Mouse (Mus musculus): Measurements from ENCODE around the gene Meltf.
A peak's percentile ranks its signal among the peaks of the same experiment; 100 is the strongest.
"Not testable (repeated sequence)": the region's sequence is repeated elsewhere in the genome, so short reads cannot be mapped to it uniquely, and the experiment has no call there.

The Meltf gene

DNA sequence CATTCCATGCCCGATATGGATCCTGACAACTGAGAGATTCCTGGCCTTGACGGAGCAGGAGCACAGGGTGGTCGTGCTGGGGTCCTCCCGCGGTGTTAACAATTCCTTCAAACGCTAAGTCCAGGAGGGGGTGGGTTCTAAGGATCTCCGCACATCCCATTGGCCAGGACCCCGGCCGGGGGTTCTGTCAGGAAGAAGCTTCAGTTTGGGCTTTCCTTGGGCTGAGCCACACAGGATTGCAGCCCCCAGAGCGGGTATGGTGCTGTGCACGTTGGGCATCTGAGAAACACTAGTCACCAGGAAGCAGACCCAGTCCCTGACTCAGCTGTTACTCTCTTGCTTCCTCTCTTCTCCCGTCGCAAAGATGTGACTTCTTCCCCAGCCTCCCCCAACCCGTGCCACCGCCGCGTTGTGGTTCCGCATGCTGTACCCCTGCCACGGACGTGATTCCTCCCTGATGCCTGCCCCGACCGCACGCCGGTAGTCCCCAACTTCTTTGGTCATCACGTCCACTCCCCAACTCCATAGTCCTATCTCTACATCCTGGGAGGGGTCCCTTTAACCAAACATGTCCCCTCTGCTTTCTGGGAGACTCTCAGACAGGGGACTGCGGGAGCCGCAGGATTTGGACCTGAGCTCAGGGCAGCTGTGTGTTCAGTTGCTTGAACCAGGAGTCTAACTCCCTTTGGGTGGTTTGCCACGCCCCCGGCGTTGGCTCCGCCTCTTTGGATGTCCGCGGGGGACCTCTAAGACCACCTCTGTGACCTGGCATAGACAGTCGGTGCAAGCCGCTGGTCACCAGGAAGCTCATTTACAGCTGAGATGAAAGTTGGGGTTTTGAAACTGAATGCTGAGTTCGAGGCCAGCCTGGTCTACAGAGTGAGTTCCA lies 56.7 kb downstream of the Meltf start:
- no peak for DNase-seq

- DNase-seq, result no peak
These were observed 58.0 kb downstream of the Meltf start for GRCm38 (mm10) chr16:31936568-31936967.

- DNase-seq, result no peak
These were observed 60.2 kb downstream of the Meltf start for GRCm38 (mm10) chr16:31938856-31939255.

DNA sequence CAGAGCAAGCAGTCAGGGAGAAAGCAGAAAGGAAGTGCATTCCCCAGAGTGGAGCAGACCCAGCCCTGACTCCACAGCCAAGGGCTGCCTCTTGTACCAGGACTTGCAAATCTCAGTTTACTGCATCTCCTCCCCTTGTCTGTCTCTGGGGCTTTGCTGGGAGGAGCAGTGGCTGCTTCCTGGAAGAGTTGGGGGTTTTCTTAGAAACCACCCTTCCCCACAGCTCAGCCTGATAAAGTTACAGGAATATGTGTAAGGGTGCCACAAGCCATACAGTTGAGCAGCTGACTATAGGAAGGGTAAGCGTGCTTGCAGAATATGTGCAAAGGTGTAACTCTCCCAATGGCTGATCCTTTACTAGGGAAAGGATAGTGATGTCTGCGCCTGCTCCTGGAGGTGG lies 62.0 kb downstream of the Meltf start:
- DNase-seq, result no peak

DNA sequence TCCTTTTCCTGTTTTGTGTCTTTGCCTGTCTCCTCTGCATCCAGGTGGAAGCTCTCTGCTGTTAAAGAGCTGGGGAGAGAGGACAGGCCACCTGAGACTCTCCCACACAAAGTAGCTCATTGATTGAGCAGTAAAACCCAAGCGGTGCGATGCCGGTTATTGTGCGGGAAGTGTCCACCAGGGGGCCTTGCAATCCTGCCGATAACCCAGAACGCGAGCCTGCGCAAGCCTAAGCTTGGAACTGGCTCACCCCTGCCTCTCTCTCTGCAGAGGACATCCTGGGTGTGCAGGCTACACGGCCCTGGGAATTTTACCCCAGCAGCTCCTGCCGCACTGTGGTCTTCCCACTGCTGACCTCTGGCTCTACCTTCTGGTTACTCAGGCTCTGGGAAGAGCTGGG lies 65.4 kb downstream of the Meltf start:
- peak; percentile 80 for DNase-seq

DNA sequence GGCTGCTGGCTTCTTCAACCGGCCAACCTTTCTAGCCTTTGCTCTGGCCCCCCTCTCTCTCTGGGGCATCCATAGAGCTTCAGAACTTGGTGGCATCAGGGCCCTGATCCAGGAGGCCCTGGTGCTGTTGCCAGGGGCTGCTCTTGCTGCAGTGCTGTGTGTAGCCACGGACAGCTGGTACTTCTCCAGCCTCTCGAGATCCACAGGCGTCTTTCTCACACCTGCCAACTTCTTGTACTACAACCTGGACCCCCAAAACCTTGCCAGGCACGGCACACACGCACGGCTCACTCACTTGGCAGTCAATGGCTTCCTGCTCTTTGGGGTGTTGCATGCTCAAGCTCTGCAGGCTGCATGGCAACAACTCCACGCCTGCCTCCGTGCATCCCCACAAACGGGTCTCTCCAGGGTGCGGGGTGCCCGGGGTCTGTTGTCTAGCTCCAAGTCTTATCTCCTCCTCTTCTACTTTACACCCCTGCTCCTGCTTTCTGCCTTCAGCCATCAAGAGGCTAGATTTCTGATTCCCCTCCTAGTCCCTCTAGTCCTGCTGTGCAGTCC lies 66.2 kb downstream of the Meltf start:
- no peak for DNase-seq

DNA sequence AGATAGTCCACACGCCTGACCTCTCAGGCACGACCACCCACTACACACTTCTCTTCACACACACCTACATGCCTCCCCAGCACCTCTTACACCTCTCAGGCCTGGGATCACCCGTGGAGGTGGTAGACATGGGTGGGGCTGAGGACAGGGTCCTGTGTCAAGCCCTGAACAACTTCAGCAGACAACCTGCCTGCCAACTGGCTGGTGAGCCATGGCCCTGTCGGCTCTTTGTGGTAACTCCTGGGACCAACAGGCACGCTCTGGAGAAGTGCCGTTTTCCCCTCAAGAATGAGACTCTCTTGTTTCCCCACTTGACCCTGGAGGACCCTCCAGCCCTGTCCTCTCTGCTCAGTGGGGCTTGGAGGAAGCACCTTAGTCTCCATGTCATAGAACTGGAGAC lies 66.8 kb downstream of the Meltf start:
- no peak for DNase-seq

- DNase-seq, result not testable (repeated sequence)
These were observed 67.4 kb downstream of the Meltf start for GRCm38 (mm10) chr16:31945986-31946385.

DNA sequence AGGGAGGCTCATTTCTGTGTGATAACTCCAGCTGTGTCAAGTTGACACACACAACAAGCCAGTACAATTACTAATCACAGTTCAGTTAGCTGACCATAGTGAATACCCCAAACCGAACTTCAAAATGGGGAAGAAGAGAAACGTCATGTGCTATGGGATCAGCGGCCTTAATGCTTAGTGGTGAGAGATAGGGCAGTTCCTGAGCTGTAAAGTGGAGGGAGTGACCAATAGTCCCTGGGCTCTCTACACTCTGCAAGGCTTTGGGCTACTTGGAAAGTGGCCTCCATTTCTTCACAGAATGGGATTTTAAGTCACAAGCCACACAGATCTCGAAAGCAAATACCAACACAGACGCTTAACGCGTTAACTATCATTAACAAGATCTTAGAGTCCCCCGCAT lies 68.7 kb downstream of the Meltf start:
- no peak for DNase-seq

- no peak for DNase-seq
These were observed 69.3 kb downstream of the Meltf start for GRCm38 (mm10) chr16:31947901-31948316.

DNA sequence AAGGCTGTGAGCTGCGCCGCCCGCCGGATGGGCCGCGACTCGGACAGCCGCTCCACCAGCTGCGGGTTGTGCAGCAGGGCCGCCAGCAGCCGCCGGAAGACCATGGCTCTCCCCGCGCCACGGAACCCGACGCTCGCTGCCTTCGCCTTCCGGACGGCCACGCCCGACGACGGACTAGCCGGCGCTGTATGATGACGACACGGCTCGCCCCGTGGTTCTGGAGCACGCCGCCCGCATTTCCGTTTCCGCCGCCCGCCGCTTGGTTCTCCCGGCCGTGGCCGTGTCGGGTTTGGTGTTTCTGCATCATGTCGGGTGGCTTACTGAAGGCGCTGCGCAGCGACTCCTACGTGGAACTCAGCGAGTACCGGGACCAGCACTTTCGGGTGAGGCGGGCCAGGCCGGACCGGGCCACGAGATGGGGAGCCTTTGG lies 69.8 kb downstream of the Meltf start, which contains the start of the genes 0610012G03Rik and Ncbp2:
Gene 0610012G03Rik (minus strand): TSS at position 150 of the 430 bp plus-strand sequence.
Gene Ncbp2 (plus strand): TSS at position 169 of the 430 bp plus-strand sequence.
- peak; percentile 96 for DNase-seq
